Mouse (Mus musculus): ENCODE results near the gene Mettl21a. TPM values are rescaled to one million over a fixed set of nuclear protein-coding genes. Genes with fewer than 3 reads are reported as not detected.
"Not testable (repeated sequence)": the region's sequence is repeated elsewhere in the genome, so short reads cannot be mapped to it uniquely, and the experiment has no call there.

Mettl21a gene
- polyA plus RNA-seq, 1 experiment from 2014 or later: 7.4 TPM

DNA sequence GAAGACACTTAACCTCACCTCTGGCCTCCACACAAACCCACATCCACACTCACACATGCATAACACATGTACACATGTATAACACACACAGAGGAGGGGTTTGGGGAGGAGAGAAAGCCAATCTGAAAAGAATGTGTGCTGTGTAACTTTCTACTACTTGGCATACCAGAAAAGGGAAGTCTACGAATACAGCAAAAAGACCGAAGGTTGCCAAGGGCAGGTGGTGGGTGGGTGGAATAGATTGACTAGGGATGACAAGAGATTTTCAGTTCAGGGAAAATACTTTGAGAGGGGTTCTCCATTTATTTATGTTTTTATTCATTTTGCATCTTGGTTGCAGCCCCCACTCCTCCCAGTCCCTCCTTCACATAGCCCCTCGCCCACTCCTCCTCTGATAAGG, 27.5 kb upstream of the Mettl21a start:
- H3K9ac ChIP-seq (replicated peaks): no peak overlapping the region
- H3K27me3 ChIP-seq (ENCODE audit: insufficient read depth, low read length): no peaks in the 10 kb centered on the region
- DNase-seq (no peak), ATAC-seq (no peak)
- no peaks in the 10 kb centered on the region for H3K4me1 ChIP-seq (ENCODE audit: insufficient read depth)
- H3K4me2 ChIP-seq (ENCODE audit: low read depth, low read length): no peak overlapping the region
- no peaks in the 10 kb centered on the region for H3K9me3 ChIP-seq (ENCODE audit: low read length)
- H3K27ac ChIP-seq (ENCODE audit: low read depth): no peak overlapping the region
- no peaks in the 10 kb centered on the region for H3K36me3 ChIP-seq (replicated peaks; ENCODE audit: insufficient read depth, low read length)
- H3K4me3 ChIP-seq (ENCODE audit: low read depth, low read length): no peak overlapping the region
- TF ChIP-seq EP300 (IDR thresholded peaks at IDR 0.05; ENCODE audit: low read depth): no peak
- TF ChIP-seq CTCF (IDR thresholded peaks at IDR 0.05; ENCODE audit: low read depth): no peak
- 80% methylated on average over 3 of the region's 3 CpGs for WGBS (ENCODE audit: insufficient replicate concordance)

DNA sequence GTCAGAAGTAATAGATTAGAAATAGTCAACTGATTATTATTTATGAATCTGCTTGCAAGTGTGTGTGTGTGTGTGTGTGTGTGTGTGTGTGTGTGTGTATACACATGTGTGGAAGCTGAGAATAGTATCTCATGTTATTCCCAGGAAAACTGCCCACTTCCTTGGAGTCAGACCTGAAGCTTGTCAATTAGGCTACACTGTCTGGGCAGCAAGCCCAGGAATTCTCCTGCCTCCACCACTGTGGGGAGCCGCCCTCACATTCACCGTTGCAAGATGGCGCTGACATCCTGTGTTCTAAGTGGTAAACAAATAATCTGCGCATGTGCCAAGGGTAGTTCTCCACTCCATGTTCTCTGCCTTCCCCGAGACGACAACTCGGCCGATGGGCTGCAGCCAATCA, 25.5 kb upstream of the Mettl21a start:
- not testable (repeated sequence) for ATAC-seq; H3K4me1 ChIP-seq (ENCODE audit: insufficient read depth)

DNA sequence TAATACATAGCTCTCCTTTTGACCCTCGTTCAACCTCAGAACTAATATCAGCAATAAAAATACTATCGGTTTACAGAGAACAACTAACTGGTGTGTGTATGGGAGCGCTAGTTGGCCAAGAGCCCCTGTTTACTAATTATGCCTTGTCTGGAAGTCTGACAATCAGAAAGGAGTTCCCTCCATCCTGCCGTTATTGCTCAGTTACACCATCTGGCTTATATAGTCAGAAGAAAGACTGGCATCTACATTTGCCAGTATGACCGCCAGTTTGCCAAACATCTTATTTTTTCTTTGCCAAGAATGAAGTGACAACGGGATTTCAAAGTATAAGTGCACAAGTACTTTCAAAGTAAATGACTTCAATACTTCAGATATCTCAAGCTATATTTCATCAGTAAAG, 24.0 kb upstream of the Mettl21a start:
- no peak overlapping the region for H3K27ac ChIP-seq (ENCODE audit: low read depth)
- H3K4me2 ChIP-seq (ENCODE audit: low read depth, low read length): no peak overlapping the region
- DNase-seq (no peak), ATAC-seq (no peak)
- no peak overlapping the region for H3K9ac ChIP-seq (replicated peaks)
- H3K27me3 ChIP-seq (ENCODE audit: insufficient read depth, low read length): no peaks in the 10 kb centered on the region
- WGBS (ENCODE audit: insufficient replicate concordance): 85% methylated on average over 6 of the region's 6 CpGs
- no peaks in the 10 kb centered on the region for H3K36me3 ChIP-seq (replicated peaks; ENCODE audit: insufficient read depth, low read length)
- no peaks in the 10 kb centered on the region for H3K9me3 ChIP-seq (ENCODE audit: low read length)
- H3K4me3 ChIP-seq (ENCODE audit: low read depth, low read length): no peak overlapping the region
- TF ChIP-seq CTCF (IDR thresholded peaks at IDR 0.05; ENCODE audit: low read depth) (no peak), EP300 (IDR thresholded peaks at IDR 0.05; ENCODE audit: low read depth) (no peak)
- H3K4me1 ChIP-seq (ENCODE audit: insufficient read depth): peaks cover 4% of the 10 kb centered on the region; the same call in 1 of the 2 replicates

More for the DNA sequence above, 25.5 kb upstream of the Mettl21a start:
- not testable (repeated sequence) for H3K4me2 ChIP-seq (ENCODE audit: low read depth, low read length); H3K27ac ChIP-seq (ENCODE audit: low read depth); H3K36me3 ChIP-seq (replicated peaks; ENCODE audit: insufficient read depth, low read length); H3K4me3 ChIP-seq (ENCODE audit: low read depth, low read length); DNase-seq; H3K9me3 ChIP-seq (ENCODE audit: low read length); H3K9ac ChIP-seq (replicated peaks); H3K27me3 ChIP-seq (ENCODE audit: insufficient read depth, low read length)
- 86% methylated on average over 8 of the region's 8 CpGs for WGBS (ENCODE audit: insufficient replicate concordance)

DNA sequence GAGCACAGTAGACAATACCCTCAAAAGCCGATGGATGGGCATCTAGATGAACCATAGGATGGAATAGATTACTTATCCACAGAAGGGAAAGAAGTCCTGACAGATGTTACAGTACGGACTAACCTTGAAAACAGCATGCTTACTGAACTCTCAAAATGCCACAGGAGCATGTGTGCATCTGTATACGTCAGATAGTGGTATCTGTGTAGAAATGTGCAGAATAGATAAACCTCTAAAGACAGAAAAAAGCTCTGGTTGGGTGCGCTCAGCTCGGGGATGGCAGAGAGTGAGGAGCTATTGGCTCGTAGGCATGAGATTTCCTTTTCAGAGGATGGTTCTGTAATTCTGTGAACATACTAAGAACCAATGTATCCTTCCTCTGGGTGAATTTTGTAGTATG, 22.2 kb upstream of the Mettl21a start:
- ATAC-seq (peak; percentile 76), DNase-seq (no peak)
- Histone ChIP-seq H3K4me2 (ENCODE audit: low read depth, low read length) (no peak overlapping the region), H3K4me1 (ENCODE audit: insufficient read depth) (peaks cover 4% of the 10 kb centered on the region; the same call in 1 of the 2 replicates), H3K9ac (replicated peaks) (no peak overlapping the region), H3K27ac (ENCODE audit: low read depth) (no peak overlapping the region), H3K27me3 (ENCODE audit: insufficient read depth, low read length) (no peaks in the 10 kb centered on the region), H3K4me3 (ENCODE audit: low read depth, low read length) (no peak overlapping the region), H3K9me3 (ENCODE audit: low read length) (no peaks in the 10 kb centered on the region), H3K36me3 (replicated peaks; ENCODE audit: insufficient read depth, low read length) (no peaks in the 10 kb centered on the region)
- 60% methylated on average over 6 of the region's 6 CpGs for WGBS (ENCODE audit: insufficient replicate concordance)
- TF ChIP-seq EP300 (IDR thresholded peaks at IDR 0.05; ENCODE audit: low read depth) (peak; percentile 85), CTCF (IDR thresholded peaks at IDR 0.05; ENCODE audit: low read depth) (no peak)

- H3K4me2 ChIP-seq (ENCODE audit: low read depth, low read length): no peak overlapping the region
- 49% methylated on average over 2 of the region's 2 CpGs for WGBS (ENCODE audit: insufficient replicate concordance)
Measured at GRCm38 (mm10) chr1:64635624-64636023, 18.6 kb upstream of the Mettl21a start.

DNA sequence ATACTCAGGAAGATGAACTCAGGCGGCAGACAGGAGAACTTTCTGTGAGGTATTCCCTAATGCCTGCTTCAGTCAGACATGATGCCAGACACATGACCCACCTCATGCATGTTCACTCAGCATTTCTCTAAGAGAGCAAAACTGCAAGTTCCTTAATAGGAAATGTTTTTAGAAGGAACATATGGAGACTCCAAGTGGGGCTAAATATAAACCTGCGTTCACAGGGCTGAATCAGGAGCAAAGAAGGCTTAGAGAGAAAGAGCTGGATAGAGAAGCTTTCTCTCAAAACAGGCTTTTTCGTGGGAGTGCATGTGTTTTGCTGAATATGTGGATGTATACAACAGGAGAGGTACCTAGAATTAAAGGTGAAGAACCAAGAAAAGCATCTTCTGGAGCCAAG, 16.2 kb upstream of the Mettl21a start:
- Histone ChIP-seq H3K9me3 (ENCODE audit: low read length) (no peaks in the 10 kb centered on the region), H3K4me2 (ENCODE audit: low read depth, low read length) (no peak overlapping the region), H3K27ac (ENCODE audit: low read depth) (no peak overlapping the region), H3K9ac (replicated peaks) (no peak overlapping the region), H3K4me1 (ENCODE audit: insufficient read depth) (no peaks in the 10 kb centered on the region), H3K4me3 (ENCODE audit: low read depth, low read length) (no peak overlapping the region), H3K36me3 (replicated peaks; ENCODE audit: insufficient read depth, low read length) (no peaks in the 10 kb centered on the region), H3K27me3 (ENCODE audit: insufficient read depth, low read length) (no peaks in the 10 kb centered on the region)
- ATAC-seq: no peak
- no peak for DNase-seq
- no peak for TF ChIP-seq EP300 (IDR thresholded peaks at IDR 0.05; ENCODE audit: low read depth)
- TF ChIP-seq CTCF (IDR thresholded peaks at IDR 0.05; ENCODE audit: low read depth): no peak
- WGBS (ENCODE audit: insufficient replicate concordance): 68% methylated on average over 3 of the region's 3 CpGs

More at GRCm38 (mm10) chr1:64635624-64636023, 18.6 kb upstream of the Mettl21a start:
- Histone ChIP-seq H3K36me3 (replicated peaks; ENCODE audit: insufficient read depth, low read length) (no peaks in the 10 kb centered on the region), H3K9me3 (ENCODE audit: low read length) (no peaks in the 10 kb centered on the region), H3K4me3 (ENCODE audit: low read depth, low read length) (no peak overlapping the region), H3K27ac (ENCODE audit: low read depth) (no peak overlapping the region), H3K9ac (replicated peaks) (no peak overlapping the region), H3K4me1 (ENCODE audit: insufficient read depth) (peaks cover 4% of the 10 kb centered on the region; the same call in 1 of the 2 replicates), H3K27me3 (ENCODE audit: insufficient read depth, low read length) (no peaks in the 10 kb centered on the region)
- TF ChIP-seq CTCF (IDR thresholded peaks at IDR 0.05; ENCODE audit: low read depth) (no peak), EP300 (IDR thresholded peaks at IDR 0.05; ENCODE audit: low read depth) (no peak)
- ATAC-seq (no peak), DNase-seq (no peak)

DNA sequence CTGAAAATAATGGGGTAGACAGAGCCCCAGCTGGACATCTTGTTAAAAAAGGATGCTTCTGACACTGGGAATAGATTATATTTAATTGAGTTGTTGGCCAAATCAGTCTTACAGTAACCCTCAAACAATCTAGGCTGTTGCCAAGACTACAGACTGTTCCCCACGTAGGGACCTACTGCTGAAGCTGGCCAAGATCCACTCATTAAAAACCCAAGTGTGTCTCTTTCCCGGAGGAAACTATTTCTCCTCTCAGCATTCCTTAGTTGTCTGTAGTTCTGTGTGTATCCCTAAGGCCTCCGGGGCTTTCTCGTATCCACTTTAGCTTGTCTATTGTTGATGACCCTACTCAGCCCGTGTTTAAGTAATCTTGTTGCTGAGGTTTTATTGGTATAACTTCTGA, 14.5 kb upstream of the Mettl21a start:
- no peak overlapping the region for H3K4me2 ChIP-seq (ENCODE audit: low read depth, low read length)
- no peaks in the 10 kb centered on the region for H3K4me1 ChIP-seq (ENCODE audit: insufficient read depth)
- ATAC-seq (no peak), DNase-seq (no peak)
- 74% methylated on average over 5 of the region's 5 CpGs for WGBS (ENCODE audit: insufficient replicate concordance)
- H3K9me3 ChIP-seq (ENCODE audit: low read length): no peaks in the 10 kb centered on the region
- H3K9ac ChIP-seq (replicated peaks): no peak overlapping the region
- H3K4me3 ChIP-seq (ENCODE audit: low read depth, low read length): no peak overlapping the region
- no peak for TF ChIP-seq EP300 (IDR thresholded peaks at IDR 0.05; ENCODE audit: low read depth)
- no peak for TF ChIP-seq CTCF (IDR thresholded peaks at IDR 0.05; ENCODE audit: low read depth)
- H3K27ac ChIP-seq (ENCODE audit: low read depth): no peak overlapping the region
- H3K36me3 ChIP-seq (replicated peaks; ENCODE audit: insufficient read depth, low read length): no peaks in the 10 kb centered on the region
- no peaks in the 10 kb centered on the region for H3K27me3 ChIP-seq (ENCODE audit: insufficient read depth, low read length)
